Mouse (Mus musculus): Measurements from ENCODE around the gene Egfl8.

Gene Egfl8

GRCm38 (mm10) chr17:34627943-34628643, 12.3 kb upstream of the Egfl8 start, which contains the start of gene Ppt2:
Gene Ppt2, minus strand, starts transcription at chr17:34628510.
- DNase-seq = peak; percentile 65 to 81

GRCm38 (mm10) chr17:34627093-34627942, 11.5 kb upstream of the Egfl8 start:
- DNase-seq = peak; percentile 91 to 96

GRCm38 (mm10) chr17:34626773-34627092, 11.0 kb upstream of the Egfl8 start:
- DNase-seq = peak in 1 of 2 experiments; percentile 36

- peak in 1 of 2 experiments; percentile 49 for DNase-seq
Observed at GRCm38 (mm10) chr17:34626062-34626772, 10.4 kb upstream of the Egfl8 start.

- no peak for DNase-seq
Observed at GRCm38 (mm10) chr17:34624981-34625380, 9.2 kb upstream of the Egfl8 start.

GRCm38 (mm10) chr17:34623161-34623560, 7.4 kb upstream of the Egfl8 start:
- no peak for DNase-seq

GRCm38 (mm10) chr17:34621006-34621405, 5.2 kb upstream of the Egfl8 start:
- DNase-seq = no peak

- DNase-seq = peak; percentile 79 to 84
Observed at GRCm38 (mm10) chr17:34618999-34619398, 3.2 kb upstream of the Egfl8 start.

GRCm38 (mm10) chr17:34613830-34614229, 1.9 kb downstream of the Egfl8 start:
- peak in 1 of 2 experiments; percentile 41 for DNase-seq

GRCm38 (mm10) chr17:34613054-34613645, 2.6 kb downstream of the Egfl8 start:
- no peak for DNase-seq

- no peak for DNase-seq
Observed at GRCm38 (mm10) chr17:34611050-34611449, 4.7 kb downstream of the Egfl8 start.

GRCm38 (mm10) chr17:34607997-34608396, 7.8 kb downstream of the Egfl8 start:
- DNase-seq = peak; percentile 58 to 68

- DNase-seq = peak in 1 of 2 experiments; percentile 44
Observed at GRCm38 (mm10) chr17:34606186-34607039, 9.4 kb downstream of the Egfl8 start.

GRCm38 (mm10) chr17:34605609-34606008, 10.2 kb downstream of the Egfl8 start:
- peak; percentile 98 to 99 for DNase-seq

- peak; percentile 69 to 92 for DNase-seq
Observed at GRCm38 (mm10) chr17:34604511-34605237, 11.1 kb downstream of the Egfl8 start.

GRCm38 (mm10) chr17:34604061-34604508, 11.7 kb downstream of the Egfl8 start, which contains the start of gene Agpat1:
Gene Agpat1, plus strand, starts transcription at chr17:34604262.
- DNase-seq = peak; percentile 99 to 100

GRCm38 (mm10) chr17:34603375-34604060, 12.3 kb downstream of the Egfl8 start, which contains the start of gene Rnf5:
Gene Rnf5, minus strand, starts transcription at chr17:34603690.
- DNase-seq = peak; percentile 99 to 100

GRCm38 (mm10) chr17:34601796-34602195, 14.0 kb downstream of the Egfl8 start:
- peak in 1 of 2 experiments; percentile 33 for DNase-seq

- peak in 1 of 2 experiments; percentile 34 for DNase-seq
Observed at GRCm38 (mm10) chr17:34599891-34600290, 15.9 kb downstream of the Egfl8 start.

GRCm38 (mm10) chr17:34597566-34598095, 18.1 kb downstream of the Egfl8 start, which contains the start of gene Ager:
Gene Ager, plus strand, starts transcription at chr17:34597862.
- peak in 1 of 2 experiments; percentile 36 for DNase-seq
